Comparison of ENCODE assay signal across 10 mouse cellular contexts in genomic region chr7:144468741-144469140, GRCm38 (mm10). TPM values are rescaled to one million over a fixed set of nuclear protein-coding genes. Genes with fewer than 3 reads are reported as not detected.
DNase-seq lines count a peak whose midpoint lies in the region; ATAC-seq lines count a peak whose summit lies in the region.
"Had no signal": no experiment of that assay in that cellular context is flagged by ENCODE, and none has a peak within 500 bp of the region (broad histone marks: within the 10 kb centered on the region; RNA-seq: fewer than 3 reads in every experiment).

No protein-coding gene starts in this region.

- DNase-seq in hindbrain, embryonic 10.5 days (ENCODE audit: low spot score): no peak
- DNase-seq in hindbrain, embryonic 11.5 days (ENCODE audit: low spot score): no peak
- DNase-seq in midbrain, embryonic 11.5 days (ENCODE audit: low spot score, missing footprints): no peak
- no peak for DNase-seq in spleen, postnatal 14 days (ENCODE audit: low spot score in 2 of 2)
- DNase-seq in left cerebral cortex, postnatal 10 days (ENCODE audit: extremely low spot score in 1 of 2, low spot score in 2 of 2): no peak
- no peak for DNase-seq in cerebellum, postnatal 25 days
- DNase-seq: thymus, adult 2 months had no signal

- H3K4me3 ChIP-seq in hindbrain, embryonic 10.5 days: peak overlapping the region; percentile 76
- H3K4me3 ChIP-seq in hindbrain, embryonic 16.5 days (ENCODE audit: low read length): no peak overlapping the region
- H3K4me3 ChIP-seq in embryonic facial prominence, embryonic 12.5 days: peak overlapping the region; percentile 98; the same call in 1 of the 2 replicates
- H3K4me3 ChIP-seq in hindbrain, embryonic 11.5 days (ENCODE audit: low read depth, low read length): 0 out of 2 replicates have a peak overlapping the region, but pooled peaks have one; percentile 75
- peak overlapping the region; percentile 91; the same call in 1 of the 2 replicates for H3K4me3 ChIP-seq in midbrain, embryonic 11.5 days (ENCODE audit: low read depth, low read length)

- H3K36me3 ChIP-seq in hindbrain, embryonic 10.5 days: peaks cover 40% of the 10 kb centered on the region
- peaks cover 9% of the 10 kb centered on the region for H3K36me3 ChIP-seq in hindbrain, embryonic 16.5 days (ENCODE audit: control insufficient read depth, insufficient read depth, low read length)
- H3K36me3 ChIP-seq in embryonic facial prominence, embryonic 12.5 days: peaks cover 23% of the 10 kb centered on the region
- peaks cover 5% of the 10 kb centered on the region; the same call in 1 of the 2 replicates for H3K36me3 ChIP-seq in hindbrain, embryonic 11.5 days (ENCODE audit: control insufficient read depth, insufficient read depth, low read length)
- no peaks in the 10 kb centered on the region; the same call in none of the 2 replicates for H3K36me3 ChIP-seq in midbrain, embryonic 11.5 days (ENCODE audit: control insufficient read depth, insufficient read depth, low read length)

- no peaks in the 10 kb centered on the region for H3K9me3 ChIP-seq in hindbrain, embryonic 10.5 days
- H3K9me3 ChIP-seq in hindbrain, embryonic 16.5 days (ENCODE audit: control insufficient read depth, low read length): no peaks in the 10 kb centered on the region
- H3K9me3 ChIP-seq in embryonic facial prominence, embryonic 12.5 days: no peaks in the 10 kb centered on the region
- no peaks in the 10 kb centered on the region for H3K9me3 ChIP-seq in hindbrain, embryonic 11.5 days (ENCODE audit: control insufficient read depth, low read length)
- H3K9me3 ChIP-seq in midbrain, embryonic 11.5 days (ENCODE audit: control insufficient read depth, low read length): no peaks in the 10 kb centered on the region
- H3K9me3 ChIP-seq: liver, embryonic 15.5 days had no signal

- H3K4me2 ChIP-seq in hindbrain, embryonic 16.5 days (ENCODE audit: low read length): no peak overlapping the region; the same call in 1 of the 2 replicates
- peak overlapping the region; percentile 78 for H3K4me2 ChIP-seq in embryonic facial prominence, embryonic 12.5 days (replicated peaks)
- H3K4me2 ChIP-seq in hindbrain, embryonic 11.5 days (replicated peaks; ENCODE audit: low read depth, low read length): peak overlapping the region; percentile 84
- H3K4me2 ChIP-seq in midbrain, embryonic 11.5 days: peak overlapping the region; percentile 88

- no peak overlapping the region for H3K9ac ChIP-seq in hindbrain, embryonic 16.5 days (ENCODE audit: low read depth, low read length)
- H3K9ac ChIP-seq in embryonic facial prominence, embryonic 12.5 days: no peak overlapping the region
- no peak overlapping the region for H3K9ac ChIP-seq in hindbrain, embryonic 11.5 days (ENCODE audit: low read depth, low read length)
- H3K9ac ChIP-seq in midbrain, embryonic 11.5 days (ENCODE audit: low read length): no peak overlapping the region

- whole genome bisulfite sequencing in hindbrain, embryonic 10.5 days: 93% methylated on average over 5 of the region's 5 CpGs
- WGBS in hindbrain, embryonic 16.5 days: 87% methylated on average over 5 of the region's 5 CpGs
- 87% methylated on average over 5 of the region's 5 CpGs for WGBS in embryonic facial prominence, embryonic 12.5 days
- WGBS in hindbrain, embryonic 11.5 days: 93% methylated on average over 5 of the region's 5 CpGs
- WGBS in midbrain, embryonic 11.5 days: 90% methylated on average over 5 of the region's 5 CpGs

- H3K27me3 ChIP-seq in hindbrain, embryonic 10.5 days (ENCODE audit: insufficient read depth, poor library complexity, severe bottlenecking): no peaks in the 10 kb centered on the region
- H3K27me3 ChIP-seq in hindbrain, embryonic 16.5 days (replicated peaks; ENCODE audit: control insufficient read depth, insufficient read depth, low read length): no peaks in the 10 kb centered on the region
- no peaks in the 10 kb centered on the region for H3K27me3 ChIP-seq in embryonic facial prominence, embryonic 12.5 days
- no peaks in the 10 kb centered on the region for H3K27me3 ChIP-seq in hindbrain, embryonic 11.5 days (ENCODE audit: control insufficient read depth, insufficient read depth, low read length)
- no peaks in the 10 kb centered on the region for H3K27me3 ChIP-seq in midbrain, embryonic 11.5 days (ENCODE audit: control insufficient read depth, insufficient read depth, low read length)
- H3K27me3 ChIP-seq: liver, embryonic 15.5 days had no signal

- peak overlapping the region; percentile 91; the same call in 1 of the 2 replicates for H3K27ac ChIP-seq in hindbrain, embryonic 10.5 days
- no peak overlapping the region for H3K27ac ChIP-seq in hindbrain, embryonic 16.5 days (ENCODE audit: low read depth, low read length)
- H3K27ac ChIP-seq in embryonic facial prominence, embryonic 12.5 days: no peak overlapping the region
- no peak overlapping the region for H3K27ac ChIP-seq in hindbrain, embryonic 11.5 days (ENCODE audit: low read depth, low read length)
- H3K27ac ChIP-seq in midbrain, embryonic 11.5 days (ENCODE audit: low read depth, low read length): no peak overlapping the region

- H3K4me1 ChIP-seq in hindbrain, embryonic 10.5 days (replicated peaks): peaks cover 20% of the 10 kb centered on the region
- H3K4me1 ChIP-seq in hindbrain, embryonic 16.5 days (ENCODE audit: control insufficient read depth, insufficient read depth, low read depth, low read length): peaks cover 13% of the 10 kb centered on the region
- H3K4me1 ChIP-seq in embryonic facial prominence, embryonic 12.5 days: peaks cover 16% of the 10 kb centered on the region
- peaks cover 7% of the 10 kb centered on the region; the same call in 1 of the 2 replicates for H3K4me1 ChIP-seq in hindbrain, embryonic 11.5 days (replicated peaks; ENCODE audit: control insufficient read depth, insufficient read depth, low read length)
- H3K4me1 ChIP-seq in midbrain, embryonic 11.5 days (ENCODE audit: control insufficient read depth, insufficient read depth, low read length): peaks cover 9% of the 10 kb centered on the region

- intact Hi-C loops in left cerebral cortex, postnatal 10 days (cut with DNase I): no loop called here

- ATAC-seq in hindbrain, embryonic 16.5 days: no peak
- ATAC-seq in embryonic facial prominence, embryonic 12.5 days (ENCODE audit: insufficient number of reproducible peaks, insufficient read depth, low FRiP score, low TSS enrichment): no peak
- no peak for ATAC-seq in hindbrain, embryonic 11.5 days (ENCODE audit: low FRiP score)
- ATAC-seq in midbrain, embryonic 11.5 days (ENCODE audit: low FRiP score): no peak

RNA-seq across cellular contexts. Expression of gene Cttn, which starts 2.1 kb away (rescaled TPM):
- polyA plus RNA-seq in hindbrain, embryonic 10.5 days (2016; fragmentation: Nextera tagmentation; extraction: Ambion mirVana): 205 and 210 TPM in 2 replicates
- 181 and 192 TPM in 2 replicates for polyA plus RNA-seq in hindbrain, embryonic 16.5 days (2015; fragmentation: Nextera tagmentation; extraction: Ambion mirVana)
- 176 and 182 TPM in 2 replicates for polyA plus RNA-seq in embryonic facial prominence, embryonic 12.5 days (2016; fragmentation: Nextera tagmentation; extraction: Ambion mirVana)
- polyA plus RNA-seq in hindbrain, embryonic 11.5 days (2014; fragmentation: Nextera tagmentation; extraction: Ambion mirVana): 174 and 196 TPM in 2 replicates
- polyA plus RNA-seq in midbrain, embryonic 11.5 days (2014; fragmentation: Nextera tagmentation; extraction: Ambion mirVana): 193 and 196 TPM in 2 replicates
- total RNA-seq in left cerebral cortex, postnatal 10 days (2021): 100 to 1,000 TPM; 122 to 136 TPM
